Mouse (Mus musculus): ENCODE measurements at regions not wholly inside any gene's neighbourhood (a gene's known extent, or its start where the extent isn't known, plus 50 kb on each side); places are given as distances from the start of the nearest gene placed in this dataset.
A peak's percentile ranks its signal among the peaks of the same experiment; 100 is the strongest.

DNA sequence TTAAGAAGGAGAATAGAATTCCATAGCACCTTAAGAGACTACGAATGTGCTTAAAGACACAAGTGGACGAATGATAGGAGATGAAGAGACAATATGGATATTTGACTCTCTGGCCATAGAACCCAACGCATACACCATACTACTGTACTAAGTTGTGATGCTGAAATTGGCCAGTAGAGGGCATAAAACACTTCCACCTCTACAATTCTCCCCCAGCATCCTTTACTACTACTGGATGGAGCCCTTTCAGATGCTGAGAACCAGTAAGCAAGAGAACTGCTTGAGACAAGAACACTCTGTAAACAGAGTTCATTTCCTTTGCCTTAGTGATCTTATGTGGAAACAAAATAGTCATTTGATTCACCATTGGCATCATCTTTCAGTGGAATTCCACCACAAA, 96.9 kb upstream of the Col1a2 start:
- ATAC-seq (replicated peaks), result no peak
- no peak overlapping the region for H3K4me2 ChIP-seq (replicated peaks)
- 55% methylated on average over 3 of the region's 3 CpGs for WGBS
- H3K27me3 ChIP-seq, result no peaks in the 10 kb centered on the region
- no peaks in the 10 kb centered on the region for H3K9me3 ChIP-seq
- no peaks in the 10 kb centered on the region for H3K36me3 ChIP-seq
- H3K9ac ChIP-seq (replicated peaks), result no peak overlapping the region
- no peak overlapping the region for H3K4me3 ChIP-seq
- no peak overlapping the region for H3K27ac ChIP-seq (replicated peaks)
- no peaks in the 10 kb centered on the region for H3K4me1 ChIP-seq

DNA sequence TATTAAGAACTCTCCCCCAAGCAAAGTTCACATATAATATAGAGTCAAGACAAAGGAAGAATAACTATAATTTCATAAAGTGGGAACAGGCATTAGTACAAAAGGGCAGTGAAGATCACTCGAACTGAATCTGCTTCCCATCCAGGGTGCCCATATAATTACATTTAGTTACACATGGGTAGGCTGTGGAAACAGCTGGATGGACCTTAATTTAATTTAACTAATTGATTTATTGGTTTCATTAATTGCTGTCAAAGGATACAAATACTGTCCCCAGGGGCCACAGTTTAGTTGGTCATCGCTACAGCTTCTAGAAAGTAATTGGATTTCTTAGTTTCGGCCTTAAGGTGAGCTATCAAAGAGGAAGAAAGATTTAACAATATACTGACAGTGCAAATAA, 91.4 kb upstream of the Col1a2 start:
- Histone ChIP-seq H3K27ac (replicated peaks) (no peak overlapping the region), H3K27me3 (no peaks in the 10 kb centered on the region), H3K4me3 (no peak overlapping the region), H3K9ac (replicated peaks) (no peak overlapping the region), H3K4me2 (replicated peaks) (no peak overlapping the region), H3K36me3 (no peaks in the 10 kb centered on the region), H3K4me1 (peaks cover 9% of the 10 kb centered on the region), H3K9me3 (no peaks in the 10 kb centered on the region)
- ATAC-seq (replicated peaks), result no peak
- 80% methylated on average over 3 of the region's 3 CpGs for WGBS

DNA sequence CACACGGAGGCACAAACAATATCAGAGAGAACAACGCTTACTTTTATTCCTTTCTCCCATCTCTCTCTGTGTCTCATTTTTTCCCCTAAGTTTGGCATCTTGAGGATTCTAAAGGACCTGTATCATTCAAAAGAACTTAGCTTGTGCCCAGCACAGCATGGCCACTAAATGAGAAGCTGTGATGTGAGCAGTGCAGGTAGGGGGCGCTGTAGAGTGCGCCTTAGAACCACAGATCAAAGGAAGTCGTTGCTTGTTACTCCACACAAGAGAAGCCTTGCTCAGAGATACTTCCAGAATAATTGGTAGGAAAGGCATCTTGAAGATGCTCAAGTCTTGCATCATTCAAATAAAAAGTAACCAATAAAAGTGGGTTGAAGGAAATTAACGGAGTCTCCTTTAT, 90.4 kb upstream of the Col1a2 start:
- 38% methylated on average over 6 of the region's 6 CpGs for WGBS
- H3K4me2 ChIP-seq (replicated peaks), result no peak overlapping the region
- no peaks in the 10 kb centered on the region for H3K27me3 ChIP-seq
- peaks cover 11% of the 10 kb centered on the region for H3K4me1 ChIP-seq
- no peaks in the 10 kb centered on the region for H3K36me3 ChIP-seq
- H3K27ac ChIP-seq (replicated peaks), result no peak overlapping the region
- H3K9ac ChIP-seq (replicated peaks), result no peak overlapping the region
- ATAC-seq (replicated peaks), result no peak
- H3K4me3 ChIP-seq, result no peak overlapping the region
- no peaks in the 10 kb centered on the region for H3K9me3 ChIP-seq

DNA sequence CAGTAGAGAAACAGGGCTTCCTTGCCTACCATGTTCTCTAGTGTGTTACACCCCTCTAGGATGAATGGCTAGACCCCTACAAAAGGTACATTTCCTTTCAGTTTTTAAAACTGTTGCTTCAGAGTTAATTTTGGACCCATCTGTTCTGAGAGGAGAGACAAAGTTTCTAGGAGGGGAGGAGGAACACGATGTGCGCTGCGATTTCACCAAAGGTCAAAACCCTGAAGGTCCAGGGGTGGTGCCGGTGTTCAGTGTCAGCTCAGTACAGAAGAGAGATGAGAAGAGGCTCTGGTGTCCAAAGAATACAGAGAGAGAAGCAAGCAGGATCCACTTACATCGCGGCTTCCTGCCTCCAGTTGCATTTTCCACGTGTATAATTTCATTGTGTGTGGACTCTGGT, 89.4 kb upstream of the Col1a2 start:
- no peaks in the 10 kb centered on the region for H3K27me3 ChIP-seq
- H3K9ac ChIP-seq (replicated peaks), result no peak overlapping the region
- WGBS, result 89% methylated on average over 7 of the region's 7 CpGs
- no peaks in the 10 kb centered on the region for H3K9me3 ChIP-seq
- peaks cover 11% of the 10 kb centered on the region for H3K4me1 ChIP-seq
- no peak overlapping the region for H3K4me2 ChIP-seq (replicated peaks)
- no peak overlapping the region for H3K4me3 ChIP-seq
- no peak for ATAC-seq (replicated peaks)
- no peak overlapping the region for H3K27ac ChIP-seq (replicated peaks)
- no peaks in the 10 kb centered on the region for H3K36me3 ChIP-seq

DNA sequence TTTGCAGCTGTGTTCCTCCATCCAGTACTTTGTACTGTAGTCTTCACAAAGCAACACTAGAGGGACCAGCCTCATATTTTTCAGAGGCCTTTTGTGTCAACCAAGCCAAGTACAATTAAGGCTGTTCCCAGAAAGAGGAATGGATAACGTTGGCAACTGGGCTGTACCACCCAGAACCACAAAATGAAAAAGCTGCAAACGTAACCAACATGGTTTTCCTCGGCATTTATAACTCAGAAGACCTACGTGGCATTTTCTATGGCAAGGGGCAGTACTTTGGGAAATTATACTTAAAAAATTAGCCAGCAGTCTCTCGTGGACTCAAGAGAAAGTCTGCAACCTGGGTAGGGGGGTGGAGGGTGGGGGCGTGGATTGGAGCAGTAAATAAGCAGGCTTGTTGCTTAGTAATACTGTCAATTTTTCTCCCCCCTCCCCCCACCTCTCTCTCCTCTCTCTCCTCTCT, 87.3 kb upstream of the Col1a2 start:
- peak; percentile 92 for ATAC-seq (replicated peaks)
- H3K4me3 ChIP-seq, result peak overlapping the region; percentile 17; the same call in 1 of the 2 replicates
- H3K9ac ChIP-seq (replicated peaks), result no peak overlapping the region
- no peaks in the 10 kb centered on the region for H3K27me3 ChIP-seq
- peaks cover 11% of the 10 kb centered on the region for H3K4me1 ChIP-seq
- peak overlapping the region; percentile 32 for H3K4me2 ChIP-seq (replicated peaks)
- H3K27ac ChIP-seq (replicated peaks), result peak overlapping the region; percentile 53
- no peaks in the 10 kb centered on the region for H3K36me3 ChIP-seq
- 21% methylated on average over 6 of the region's 6 CpGs for WGBS
- no peaks in the 10 kb centered on the region for H3K9me3 ChIP-seq

DNA sequence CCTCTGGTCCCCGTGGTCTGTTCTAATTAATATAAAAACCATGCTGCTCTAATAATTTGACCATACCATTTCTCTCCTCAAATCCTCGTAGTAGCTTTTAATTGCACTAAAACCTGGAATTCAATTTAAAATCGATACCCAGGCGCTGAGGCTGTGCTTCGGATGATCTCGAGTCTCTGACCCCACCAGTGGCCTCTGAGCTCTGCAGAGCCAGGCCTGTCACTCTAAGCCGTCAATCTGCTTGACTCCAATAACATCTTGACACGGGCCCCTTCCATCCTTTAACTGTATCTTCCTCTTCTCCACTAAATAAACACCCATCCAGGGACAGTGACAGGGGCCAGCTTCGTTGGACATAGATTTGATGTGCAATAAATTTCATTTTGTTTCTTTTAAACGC, 86.2 kb upstream of the Col1a2 start:
- Histone ChIP-seq H3K36me3 (no peaks in the 10 kb centered on the region), H3K9me3 (no peaks in the 10 kb centered on the region), H3K4me3 (no peak overlapping the region), H3K27me3 (no peaks in the 10 kb centered on the region), H3K9ac (replicated peaks) (no peak overlapping the region), H3K4me1 (peaks cover 11% of the 10 kb centered on the region), H3K27ac (replicated peaks) (no peak overlapping the region), H3K4me2 (replicated peaks) (no peak overlapping the region)
- 62% methylated on average over 10 of the region's 10 CpGs for WGBS
- no peak for ATAC-seq (replicated peaks)

DNA sequence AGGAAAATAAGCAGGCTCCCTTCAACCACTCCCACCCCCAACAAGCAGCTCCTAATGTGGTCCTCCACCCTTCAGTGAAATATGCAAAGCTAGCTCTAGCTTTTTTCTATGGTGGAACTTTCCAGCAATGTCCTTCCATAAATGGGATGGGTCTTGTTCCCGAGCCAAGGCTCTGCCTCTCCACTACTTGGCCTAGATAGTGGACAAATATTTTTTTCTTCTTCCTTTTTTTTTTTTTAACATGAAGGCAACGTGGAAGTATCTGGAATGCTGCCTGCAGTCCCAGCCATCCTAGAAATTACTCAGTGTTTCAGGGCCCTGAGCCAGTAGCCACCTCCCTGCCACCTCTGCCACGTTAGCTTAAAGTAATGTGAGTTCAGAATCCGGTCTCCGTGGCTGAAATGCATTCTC, 85.7 kb upstream of the Col1a2 start:
- peaks cover 11% of the 10 kb centered on the region for H3K4me1 ChIP-seq
- no peak overlapping the region for H3K4me3 ChIP-seq
- 71% methylated on average over 5 of the region's 5 CpGs for WGBS
- no peak overlapping the region for H3K4me2 ChIP-seq (replicated peaks)
- no peak overlapping the region for H3K27ac ChIP-seq (replicated peaks)
- ATAC-seq (replicated peaks), result no peak
- no peaks in the 10 kb centered on the region for H3K9me3 ChIP-seq
- H3K36me3 ChIP-seq, result no peaks in the 10 kb centered on the region
- H3K9ac ChIP-seq (replicated peaks), result no peak overlapping the region
- no peaks in the 10 kb centered on the region for H3K27me3 ChIP-seq

DNA sequence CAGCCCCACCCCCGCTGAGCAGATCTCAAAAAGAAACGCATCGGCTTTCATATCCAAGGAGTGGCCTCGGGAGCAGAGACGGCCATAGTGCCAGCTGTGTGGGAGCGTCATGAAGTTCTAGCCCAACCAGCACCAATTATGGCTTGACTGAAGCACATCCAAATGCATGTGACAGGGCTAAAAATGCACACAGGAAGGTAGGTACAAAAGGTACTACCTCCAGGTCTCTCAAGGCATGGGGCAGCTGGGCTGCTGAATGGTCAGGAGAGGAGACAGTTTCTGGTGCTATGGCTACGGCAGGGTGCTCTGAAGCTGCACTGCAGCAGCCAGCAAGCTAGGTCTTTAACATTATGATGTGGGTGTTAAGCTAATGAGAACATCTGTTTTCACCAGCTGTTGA, 83.1 kb upstream of the Col1a2 start:
- ATAC-seq (replicated peaks), result no peak
- no peaks in the 10 kb centered on the region for H3K27me3 ChIP-seq
- H3K4me1 ChIP-seq, result peaks cover 11% of the 10 kb centered on the region
- H3K27ac ChIP-seq (replicated peaks), result no peak overlapping the region
- no peaks in the 10 kb centered on the region for H3K9me3 ChIP-seq
- H3K36me3 ChIP-seq, result no peaks in the 10 kb centered on the region
- no peak overlapping the region for H3K4me3 ChIP-seq
- H3K4me2 ChIP-seq (replicated peaks), result no peak overlapping the region
- WGBS, result 89% methylated on average over 7 of the region's 7 CpGs
- H3K9ac ChIP-seq (replicated peaks), result no peak overlapping the region

DNA sequence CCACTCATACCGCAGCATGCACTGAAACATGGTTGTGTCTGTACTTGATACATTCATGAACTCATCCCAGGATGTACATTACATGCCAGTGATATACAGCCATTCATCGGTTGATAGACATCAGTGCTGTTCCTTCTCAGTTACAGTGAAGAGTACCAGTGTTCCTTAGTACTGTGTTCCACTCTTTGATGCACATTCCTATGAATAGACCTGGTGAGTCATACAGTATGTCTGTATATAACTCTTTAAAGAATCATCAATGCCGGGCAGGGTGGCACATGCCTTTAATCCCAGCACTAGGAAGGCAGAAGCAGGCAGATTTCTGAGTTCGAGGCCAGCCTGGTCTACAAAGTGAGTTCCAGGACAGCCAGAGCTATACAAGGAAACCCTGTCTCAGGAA, 77.5 kb upstream of the Col1a2 start:
- Histone ChIP-seq H3K4me1 (peaks cover 5% of the 10 kb centered on the region; the same call in 1 of the 2 replicates), H3K4me2 (replicated peaks) (no peak overlapping the region), H3K4me3 (no peak overlapping the region), H3K9ac (replicated peaks) (no peak overlapping the region), H3K9me3 (no peaks in the 10 kb centered on the region), H3K27me3 (no peaks in the 10 kb centered on the region), H3K27ac (replicated peaks) (no peak overlapping the region), H3K36me3 (no peaks in the 10 kb centered on the region)
- no peak for ATAC-seq (replicated peaks)
- WGBS, result 93% methylated on average over 4 of the region's 4 CpGs

DNA sequence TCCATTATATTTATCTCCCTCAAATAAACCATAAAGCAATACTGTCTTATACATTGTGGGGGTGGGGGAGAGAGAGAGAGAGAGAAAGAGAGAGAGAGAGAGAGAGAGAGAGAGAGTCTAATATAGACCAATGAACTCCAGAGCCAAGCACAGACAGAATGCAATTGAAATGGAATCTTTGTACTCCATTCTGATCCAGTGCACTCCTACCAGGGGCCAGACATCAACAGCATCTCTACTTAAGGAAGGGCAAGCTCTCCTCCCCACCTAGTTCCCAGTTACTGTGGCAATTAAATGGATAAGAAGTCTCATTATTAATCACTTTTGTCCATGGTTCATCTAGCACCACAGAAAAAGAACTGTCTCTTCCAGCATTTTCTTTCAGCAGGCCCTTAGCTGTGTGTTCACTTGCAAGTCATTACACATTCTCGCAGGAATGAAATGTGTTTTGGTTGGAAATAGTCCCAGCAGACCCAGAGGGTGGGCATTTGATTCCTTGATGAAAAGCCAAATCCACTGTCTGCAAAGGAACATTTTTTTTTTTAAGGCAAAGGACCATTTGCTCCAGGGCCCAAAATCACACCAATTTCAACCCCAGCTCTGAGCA, 73.8 kb upstream of the Col1a2 start:
- peak; percentile 72 for ATAC-seq (replicated peaks)
- Histone ChIP-seq H3K4me2 (replicated peaks) (no peak overlapping the region), H3K9ac (replicated peaks) (no peak overlapping the region), H3K27ac (replicated peaks) (no peak overlapping the region), H3K36me3 (no peaks in the 10 kb centered on the region), H3K4me3 (no peak overlapping the region), H3K27me3 (no peaks in the 10 kb centered on the region), H3K4me1 (peaks cover 5% of the 10 kb centered on the region; the same call in 1 of the 2 replicates), H3K9me3 (no peaks in the 10 kb centered on the region)
- 30% methylated on average over 1 of the region's 1 CpGs for WGBS

DNA sequence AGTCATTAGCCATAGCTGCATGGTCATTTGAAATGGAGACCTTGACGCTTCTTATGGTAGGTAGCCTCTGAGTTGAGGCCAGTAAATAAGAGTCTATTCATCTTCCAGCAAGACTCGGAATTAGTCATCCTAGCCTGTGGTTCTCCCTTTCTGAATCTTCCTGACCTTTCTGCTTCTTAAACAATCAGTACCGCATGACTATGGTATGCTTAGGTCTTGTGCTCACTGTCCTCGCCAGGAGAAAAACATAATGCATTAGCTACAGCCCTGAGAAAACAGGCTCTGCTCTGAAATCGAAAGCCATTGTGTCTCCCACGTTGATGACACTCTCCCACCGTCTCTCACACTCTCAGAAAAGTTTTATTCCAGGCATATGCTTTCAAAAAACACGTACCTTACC, 72.4 kb upstream of the Col1a2 start:
- Histone ChIP-seq H3K36me3 (no peaks in the 10 kb centered on the region), H3K9ac (replicated peaks) (no peak overlapping the region), H3K4me1 (peaks cover 5% of the 10 kb centered on the region; the same call in 1 of the 2 replicates), H3K27me3 (no peaks in the 10 kb centered on the region), H3K9me3 (no peaks in the 10 kb centered on the region), H3K4me3 (no peak overlapping the region), H3K27ac (replicated peaks) (no peak overlapping the region), H3K4me2 (replicated peaks) (no peak overlapping the region)
- WGBS, result 84% methylated on average over 8 of the region's 8 CpGs
- no peak for ATAC-seq (replicated peaks)

DNA sequence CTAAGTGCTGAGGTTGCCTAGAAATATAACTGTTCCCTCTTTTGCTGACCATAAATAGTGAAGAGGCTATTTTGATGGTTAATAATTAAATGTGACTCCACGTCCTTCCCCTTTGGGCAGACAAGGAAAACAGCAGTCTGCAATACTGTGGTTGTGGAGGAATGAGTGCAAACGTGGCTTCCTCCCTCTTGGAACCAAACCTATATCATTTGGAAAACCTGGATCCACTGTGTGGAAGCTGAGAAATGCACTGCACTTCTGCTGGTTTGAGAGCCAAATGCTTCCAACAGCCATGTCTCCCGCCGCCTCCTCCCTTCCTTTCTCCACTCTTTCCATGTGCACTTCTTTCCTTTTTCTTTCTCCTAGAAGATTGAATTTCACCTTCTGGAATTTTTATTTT, 68.2 kb upstream of the Col1a2 start:
- H3K4me3 ChIP-seq, result no peak overlapping the region
- ATAC-seq (replicated peaks), result no peak
- H3K27me3 ChIP-seq, result no peaks in the 10 kb centered on the region
- H3K27ac ChIP-seq (replicated peaks), result no peak overlapping the region
- 0 out of 2 replicates have a peak, but pooled peaks cover 5% of the 10 kb centered on the region for H3K4me1 ChIP-seq
- no peaks in the 10 kb centered on the region for H3K9me3 ChIP-seq
- H3K9ac ChIP-seq (replicated peaks), result no peak overlapping the region
- 82% methylated on average over 4 of the region's 4 CpGs for WGBS
- no peak overlapping the region for H3K4me2 ChIP-seq (replicated peaks)
- no peaks in the 10 kb centered on the region for H3K36me3 ChIP-seq

DNA sequence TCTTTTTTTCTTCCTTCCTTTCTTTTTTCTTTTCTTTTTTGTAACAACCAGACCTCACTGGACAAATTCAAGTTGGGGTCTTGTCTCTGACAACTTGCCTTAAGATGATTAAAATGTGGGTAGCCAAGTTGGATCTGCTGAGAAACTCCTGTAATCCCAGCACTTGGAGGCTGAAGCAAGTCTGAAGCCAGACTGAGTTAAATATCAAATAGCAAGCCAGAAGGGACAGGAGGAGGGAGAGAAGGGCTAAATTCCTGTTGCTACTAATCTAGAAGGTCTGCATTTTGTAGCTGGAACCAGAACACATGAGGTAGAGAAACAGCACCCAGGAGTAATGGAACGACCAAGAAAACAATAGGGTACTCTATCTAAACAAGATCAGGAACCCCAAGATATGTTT, 67.7 kb upstream of the Col1a2 start:
- no peaks in the 10 kb centered on the region for H3K27me3 ChIP-seq
- H3K9me3 ChIP-seq, result no peaks in the 10 kb centered on the region
- no peaks in the 10 kb centered on the region for H3K36me3 ChIP-seq
- 0 out of 2 replicates have a peak, but pooled peaks cover 2% of the 10 kb centered on the region for H3K4me1 ChIP-seq
- no peak for ATAC-seq (replicated peaks)
- H3K4me2 ChIP-seq (replicated peaks), result no peak overlapping the region
- no peak overlapping the region for H3K27ac ChIP-seq (replicated peaks)
- H3K9ac ChIP-seq (replicated peaks), result no peak overlapping the region
- H3K4me3 ChIP-seq, result no peak overlapping the region
- 88% methylated on average over 1 of the region's 1 CpGs for WGBS

Data from forebrain, embryonic 15.5 days (tissue).